ENCODE assay signal across 8 mouse cellular contexts in genomic region chr9:107770374-107771290, GRCm38 (mm10). TPM values are rescaled to one million over a fixed set of nuclear protein-coding genes. Genes with fewer than 3 reads are reported as not detected.
DNase-seq lines count a peak whose midpoint lies in the region; ATAC-seq lines count a peak whose summit lies in the region.

Gene Rbm5, minus strand, starts transcription at chr9:107770996.

- under 1% methylated on average over 59 of the region's 60 CpGs for WGBS in hindbrain, embryonic 15.5 days

- H3K27ac ChIP-seq in hindbrain, embryonic 15.5 days (replicated peaks), result peak within 1 kb of the TSS; percentile 94

- H3K9ac ChIP-seq in hindbrain, embryonic 15.5 days, result peak within 1 kb of the TSS; percentile 89

- peak within 1 kb of the TSS; percentile 63 for H3K4me3 ChIP-seq in hindbrain, embryonic 15.5 days

- peaks cover 23% of the 10 kb centered on the region for H3K4me1 ChIP-seq in hindbrain, embryonic 15.5 days (replicated peaks)

- H3K4me2 ChIP-seq in hindbrain, embryonic 15.5 days, result peak within 1 kb of the TSS; percentile 79

- peaks cover 62% of the 10 kb centered on the region for H3K36me3 ChIP-seq in hindbrain, embryonic 15.5 days

- peak; percentile 100 for ATAC-seq in hindbrain, embryonic 15.5 days (ENCODE audit: low FRiP score, low read depth)

- H3K9me3 ChIP-seq in hindbrain, embryonic 15.5 days, result no peaks in the 10 kb centered on the region

- no peaks in the 10 kb centered on the region for H3K27me3 ChIP-seq in hindbrain, embryonic 15.5 days

- peak; percentile 97 for DNase-seq in T-cell, adult 2 months (ENCODE audit: low spot score)
- DNase-seq in cerebellum, postnatal 36 days, result peak; percentile 90 to 94
- peak; percentile 94 for DNase-seq in frontal cortex, postnatal 36 days (ENCODE audit: low spot score in 2 of 2)
- DNase-seq in left cerebral cortex, adult 11 months (ENCODE audit: low spot score), result peak; percentile 90
- peak; percentile 94 to 97 for DNase-seq in lung, postnatal 4 days
- peak; percentile 78 for DNase-seq in retina, postnatal 7 days (ENCODE audit: low read depth, low spot score)
- peak; percentile 80 for DNase-seq in urinary bladder, adult 2 months (ENCODE audit: low spot score)

RNA-seq across cellular contexts. Expression of gene Rbm5, which starts in this region (rescaled TPM):
- polyA plus RNA-seq in hindbrain, embryonic 15.5 days (2015; fragmentation: Nextera tagmentation; extraction: Ambion mirVana), result 230 and 247 TPM in 2 replicates
- 105 and 116 TPM in 2 replicates for polyA plus RNA-seq in urinary bladder, adult 2 months (2012; rRNA removed)

Comparison
In these comparisons a context has a peak if more than half of its experiments do, and no peak if none do; other contexts are left out.
1. Peak in every context shown above with its lines: DNase-seq, ATAC-seq, H3K4me3 ChIP-seq and H3K27ac ChIP-seq.